Mouse (Mus musculus): ENCODE data around the gene Itpr1.

Gene Itpr1

DNA sequence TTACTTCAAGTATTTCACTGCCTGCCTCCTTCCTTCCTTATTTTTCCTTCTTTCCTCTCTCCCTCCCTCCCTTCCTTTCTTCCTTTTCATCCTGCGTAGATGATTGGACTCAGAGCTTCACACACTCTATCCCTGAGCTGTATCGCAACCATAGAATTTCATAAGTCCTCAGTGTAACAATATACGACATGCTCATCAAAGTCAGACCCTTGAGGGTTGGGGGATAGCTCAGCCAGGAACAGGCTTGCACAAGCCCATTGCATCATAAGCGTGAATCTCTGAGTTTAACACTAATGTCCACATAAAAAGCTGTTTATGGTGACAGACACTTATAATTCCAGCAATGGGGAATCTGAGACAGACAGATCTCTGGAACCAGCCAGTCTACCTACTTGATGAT lies 385.8 kb downstream of the Itpr1 start:
- no peak for DNase-seq (ENCODE audit: low spot score in 2 of 2)

DNA sequence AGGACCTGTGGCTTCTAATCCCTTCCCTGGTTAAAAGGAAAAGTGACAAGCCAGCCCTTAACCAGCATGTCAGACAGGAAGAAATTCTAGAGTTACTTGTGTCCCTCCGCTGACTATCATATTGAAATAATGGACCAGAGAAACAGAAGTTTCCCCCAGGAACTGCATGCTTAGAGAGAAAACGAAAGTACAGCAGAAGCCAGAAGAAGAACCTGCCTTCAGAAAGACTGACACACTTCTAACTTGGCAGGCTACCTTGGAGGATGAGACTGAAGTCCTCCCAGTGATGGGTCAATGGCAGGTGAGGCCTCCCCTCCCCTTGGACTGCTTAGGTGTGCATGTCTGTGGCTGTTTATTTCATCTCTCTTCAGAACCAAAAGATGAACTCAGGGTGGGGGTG lies 386.4 kb downstream of the Itpr1 start:
- no peak for DNase-seq (ENCODE audit: low spot score in 2 of 2)

All from frontal cortex, postnatal 36 days (tissue).